Mouse (Mus musculus) lung, adult 2 months (tissue): ENCODE measurements around the gene Ttc34.

Experiments used
- CTCF ChIP-seq: fragments of 200-500 bp; IDR thresholded peaks from 2 replicates; pipeline ENCODE4 v1.5.1; 2011; ENCODE audit warnings: mild to moderate bottlenecking, low read length, control low read depth; ENCODE audit not compliant: insufficient read depth
- POLR2A ChIP-seq: fragments of 200-500 bp; IDR thresholded peaks from 2 replicates; pipeline ENCODE4 v1.6.1; 2011; ENCODE audit warnings: low read depth, mild to moderate bottlenecking, control low read depth, low read length, borderline replicate concordance; ENCODE audit errors: extremely low read depth

DNA sequence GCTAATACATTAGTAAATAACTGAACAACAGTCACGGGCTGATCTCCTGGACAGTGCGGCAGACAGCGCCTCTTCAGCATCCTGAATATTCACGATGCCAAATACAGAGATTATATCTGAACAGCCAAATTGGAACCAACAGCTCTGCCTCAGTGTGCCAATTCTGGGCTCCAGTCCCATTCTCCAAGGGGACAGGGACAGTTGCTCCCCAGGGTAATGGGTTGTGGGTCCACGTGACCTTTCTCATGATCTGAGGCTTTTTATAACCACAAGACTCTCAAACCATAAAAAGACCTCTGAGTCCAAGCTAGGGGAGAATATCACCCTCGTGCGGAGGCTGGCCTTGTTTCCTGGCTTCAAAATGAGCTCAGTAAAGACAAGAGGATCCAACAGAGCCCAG, 10.1 kb upstream of the Ttc34 start:
- TF ChIP-seq CTCF (no peak), POLR2A (no peak)
